Mouse (Mus musculus): Measurements from ENCODE around the gene Chn2.

DNA sequence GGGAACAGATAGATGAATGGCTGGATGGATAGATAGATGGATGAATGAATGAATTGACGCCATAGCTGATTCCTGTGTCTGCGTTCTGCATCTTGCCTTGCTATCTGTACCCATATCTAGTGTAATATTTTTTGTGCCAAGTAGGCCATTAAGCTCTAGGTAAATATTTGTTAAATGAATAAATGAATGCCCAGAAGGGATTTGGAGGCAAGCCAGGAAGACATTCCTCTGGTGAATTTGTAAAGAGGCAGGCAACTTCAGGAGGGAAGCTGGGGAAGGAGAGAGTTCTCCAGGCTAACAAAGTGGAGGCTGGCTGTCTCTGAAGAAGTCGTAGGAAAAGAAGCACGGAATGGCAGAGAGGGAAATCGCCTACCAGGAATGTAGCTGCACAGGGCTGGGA is 123.0 kb downstream of the Chn2 start:
- no peak for TF ChIP-seq CTCF (conservative IDR thresholded peaks at IDR 0.05; ENCODE audit: insufficient read depth, insufficient read length, low read depth, low read length)
- no peak for TF ChIP-seq POLR2A (IDR thresholded peaks at IDR 0.05; ENCODE audit: low read depth, low read length)

Data from kidney, adult 2 months (tissue).